Mouse (Mus musculus): Measurements from ENCODE around the gene Dgkd.

DNA sequence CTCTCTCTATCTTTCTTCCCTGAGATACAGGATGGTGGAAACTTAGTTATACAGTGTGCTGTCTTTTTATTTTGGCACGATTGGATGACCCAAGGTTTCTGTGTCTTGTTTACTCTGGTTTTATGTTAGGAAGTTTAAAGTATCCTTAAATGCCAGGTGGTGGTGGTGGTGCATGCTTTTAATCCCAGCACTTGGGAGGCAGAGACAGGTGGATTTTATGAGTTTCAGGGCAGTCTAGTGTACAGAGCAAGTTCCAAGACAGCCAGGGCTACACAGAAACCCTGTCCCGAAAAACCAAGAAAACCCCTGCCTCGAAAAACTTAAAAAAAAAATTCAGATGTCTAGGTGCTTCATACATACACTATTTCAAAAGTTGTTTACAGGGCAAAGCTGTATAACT lies 25.9 kb downstream of the Dgkd start:
- TF ChIP-seq POLR2A (IDR thresholded peaks at IDR 0.05; ENCODE audit: low read depth, low read length) (no peak), CTCF (IDR thresholded peaks at IDR 0.05; ENCODE audit: borderline replicate concordance, insufficient read depth, low read length) (no peak)
